Mouse (Mus musculus): ENCODE results near the gene Prr36.

Prr36 gene

GRCm38 (mm10) chr8:4201321-4201720, 15.9 kb downstream of the Prr36 start:
- DNase-seq, result no peak

DNA sequence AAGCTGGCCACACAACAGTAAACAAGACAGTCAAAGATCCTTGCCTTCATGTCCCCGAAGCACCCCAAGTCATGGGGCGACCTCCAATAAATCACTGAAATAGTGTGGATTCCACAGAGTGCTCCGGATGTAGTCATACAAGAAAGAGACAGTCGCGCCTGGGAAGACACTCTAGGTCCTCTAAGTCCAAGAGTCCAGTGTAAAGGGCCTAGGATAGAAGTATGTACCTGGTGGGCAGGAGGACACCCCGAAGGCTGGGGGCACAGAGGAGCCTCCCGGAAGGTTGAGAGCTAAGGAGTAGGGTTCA, 23.7 kb downstream of the Prr36 start:
- DNase-seq, result no peak

DNA sequence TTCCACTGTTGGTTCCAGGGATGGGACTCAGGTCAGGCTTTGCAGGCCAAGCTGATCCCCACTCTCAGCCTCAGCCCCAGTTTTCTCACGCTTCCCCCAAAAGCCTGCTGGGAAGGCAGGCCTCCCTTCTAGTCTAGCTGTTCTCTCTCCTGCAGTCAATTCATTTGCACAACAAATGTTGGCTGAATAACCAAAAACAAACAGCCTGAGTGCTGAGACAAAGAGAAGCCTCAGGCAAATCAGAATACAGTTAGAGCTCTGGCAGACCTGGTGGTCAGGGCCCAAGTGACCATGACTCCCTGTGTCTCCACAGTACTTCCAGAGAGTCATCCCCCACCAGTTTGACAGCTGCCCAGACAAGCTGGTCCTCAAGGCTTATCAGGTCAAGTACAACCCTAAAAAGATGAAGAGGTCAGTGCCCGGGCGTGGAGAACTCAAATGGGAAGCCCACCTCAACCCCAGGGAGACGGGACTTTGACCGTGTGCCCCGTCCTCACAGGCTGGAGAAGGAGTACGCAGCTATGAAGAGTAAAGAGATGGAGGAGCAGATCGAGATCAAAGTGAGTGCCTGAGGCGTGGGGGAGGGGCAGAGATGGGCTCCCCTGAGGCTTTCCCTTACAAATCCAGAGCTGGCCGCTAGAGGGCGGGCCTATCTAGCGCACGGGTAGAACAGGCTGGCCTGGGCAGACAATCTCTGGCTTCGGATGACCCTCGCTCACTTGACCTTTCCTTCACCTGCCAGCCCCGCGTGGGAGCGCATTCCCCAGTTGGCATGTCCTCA, 24.3 kb downstream of the Prr36 start:
- DNase-seq, result peak; percentile 90 to 94

- DNase-seq, result no peak
Measured at GRCm38 (mm10) chr8:4192305-4192704, 25.0 kb downstream of the Prr36 start.

DNA sequence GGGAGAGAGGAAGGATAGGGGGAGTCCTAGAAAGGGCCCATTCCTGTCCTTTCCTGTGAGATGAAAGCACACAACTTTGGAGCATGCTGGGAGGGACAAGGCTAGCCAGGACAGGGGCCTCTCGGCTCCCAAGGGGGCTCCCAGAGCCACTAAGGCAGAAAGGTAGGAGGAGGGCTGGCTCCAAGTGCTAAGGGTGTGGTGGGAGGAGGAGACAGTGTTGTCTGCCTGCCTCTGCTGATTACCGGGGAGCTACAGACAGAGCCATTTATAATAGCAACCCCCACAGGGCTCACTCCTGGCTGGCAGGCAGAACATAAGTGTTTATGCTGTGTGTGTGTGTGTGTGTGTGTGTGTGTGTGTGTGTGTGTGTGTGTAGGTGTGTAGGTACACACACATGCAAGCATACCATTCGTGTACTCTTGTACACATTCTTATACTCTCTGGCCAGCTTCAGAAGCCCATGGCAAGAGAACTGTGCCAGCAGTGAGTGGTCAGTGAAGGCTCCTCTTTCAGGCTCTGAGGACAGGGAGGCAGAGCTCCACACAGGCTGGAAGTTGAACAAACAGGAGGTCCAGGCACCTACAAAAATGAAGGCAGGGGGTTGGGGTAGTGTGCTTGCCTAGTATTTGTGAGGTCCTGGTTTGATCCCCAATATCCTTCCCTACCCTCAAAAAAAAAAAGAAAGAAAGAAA, 28.1 kb downstream of the Prr36 start:
- DNase-seq, result no peak

- DNase-seq, result no peak
Measured at GRCm38 (mm10) chr8:4188605-4189004, 28.7 kb downstream of the Prr36 start.

DNA sequence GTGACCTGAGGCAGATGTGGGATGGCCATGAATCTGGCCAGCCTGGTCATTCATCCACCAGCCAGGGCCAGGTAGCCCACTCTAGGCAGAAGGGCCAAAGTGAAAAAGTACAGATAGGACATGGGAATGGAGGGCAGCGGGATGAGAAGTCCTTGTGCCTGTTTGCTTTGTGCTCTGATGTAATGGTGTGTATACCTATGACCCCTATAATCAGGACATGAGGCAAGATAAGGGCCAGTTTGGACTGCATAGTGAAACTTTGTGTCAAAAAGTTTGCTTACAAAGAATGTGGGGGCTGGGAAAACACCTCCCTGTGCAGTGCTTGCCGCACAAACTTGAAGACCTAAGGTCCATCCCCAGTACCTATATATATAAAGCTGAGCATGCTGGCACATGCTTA, 31.1 kb downstream of the Prr36 start:
- DNase-seq, result no peak

- DNase-seq, result no peak
Measured at GRCm38 (mm10) chr8:4183409-4183808, 33.9 kb downstream of the Prr36 start.

DNA sequence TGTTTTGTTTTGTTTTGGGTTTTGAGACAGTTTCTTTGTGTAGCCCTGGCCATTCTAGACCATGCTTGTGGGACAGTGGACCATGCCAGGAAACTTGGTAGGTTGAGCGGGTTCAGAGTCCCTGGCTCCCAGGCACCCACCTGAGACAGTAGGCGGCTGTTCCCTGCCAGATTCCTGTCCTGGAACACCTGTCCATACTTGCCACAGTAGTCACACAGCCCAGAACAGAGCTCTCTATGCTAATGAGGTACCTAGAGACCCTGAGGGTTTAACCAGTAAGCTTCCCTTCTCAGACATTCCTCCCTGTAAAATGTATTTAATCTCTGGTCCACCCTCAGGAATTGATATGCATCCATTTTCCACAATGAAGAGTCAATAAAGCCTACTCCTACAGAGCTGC, 43.2 kb downstream of the Prr36 start:
- no peak for DNase-seq

- DNase-seq, result no peak
Measured at GRCm38 (mm10) chr8:4172486-4172885, 44.8 kb downstream of the Prr36 start.

DNA sequence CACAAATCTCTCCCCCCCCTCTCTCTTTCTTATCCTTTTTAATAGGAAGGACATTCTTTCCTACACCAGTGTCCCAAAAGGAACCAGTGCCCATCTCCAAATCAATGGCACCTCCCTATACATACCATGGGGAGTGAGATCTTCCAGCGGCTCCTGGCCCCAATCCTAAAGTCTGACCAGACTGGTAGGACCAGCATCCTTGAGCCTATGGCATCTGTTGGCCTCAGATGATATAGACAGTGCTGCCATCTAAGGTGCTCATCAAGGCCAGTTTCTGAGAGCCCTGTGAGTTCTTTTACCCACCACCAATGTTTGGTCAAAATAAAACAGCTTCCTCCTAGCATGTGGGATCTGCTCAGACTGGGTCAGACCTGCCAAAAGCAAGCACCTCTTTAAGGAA, 49.3 kb downstream of the Prr36 start:
- DNase-seq, result no peak

- DNase-seq, result peak in 1 of 2 experiments; percentile 5
Measured at GRCm38 (mm10) chr8:4166881-4167525, 50.3 kb downstream of the Prr36 start.

DNA sequence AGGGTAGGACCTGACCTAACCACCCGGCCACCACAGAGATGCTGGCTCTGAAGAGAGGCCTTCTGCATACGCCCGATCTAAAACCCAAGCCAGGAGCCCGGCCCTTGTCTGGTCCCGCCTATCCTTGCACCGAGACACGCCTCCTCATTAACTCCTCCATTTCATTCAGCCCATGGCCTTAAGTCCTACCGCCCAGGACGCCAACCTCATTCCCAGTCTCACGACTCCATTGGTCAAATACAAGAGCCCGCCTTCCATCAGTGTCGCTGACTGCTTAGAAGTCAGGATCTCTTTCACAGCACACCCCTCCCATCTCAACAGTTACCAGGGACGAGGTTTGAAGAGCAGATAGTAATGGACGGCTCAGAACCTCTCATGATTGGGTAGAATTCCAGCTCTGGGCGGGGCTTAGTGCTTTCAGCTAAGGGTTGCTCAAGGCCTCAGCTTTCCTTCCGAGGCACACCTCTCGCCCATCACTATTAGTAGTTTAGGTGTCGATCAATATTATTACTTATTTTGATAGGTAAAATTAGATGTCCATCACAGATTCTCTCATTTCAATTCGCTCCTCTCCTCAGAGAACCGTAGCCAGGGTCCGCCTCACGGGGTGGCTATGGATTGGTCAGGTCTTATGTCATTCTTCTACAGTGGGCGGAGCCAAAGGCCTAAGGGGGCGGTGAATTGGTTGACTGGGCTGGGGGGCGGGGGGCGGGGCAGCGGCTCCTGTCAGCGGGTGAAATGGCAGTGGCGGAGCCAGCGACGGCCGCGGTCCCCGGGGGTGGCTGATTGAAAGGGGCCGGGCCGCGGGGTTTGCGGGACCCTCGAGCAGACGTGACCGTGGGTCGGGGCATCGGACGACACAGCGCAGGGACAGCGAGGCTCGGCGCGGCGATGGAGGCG, 51.2 kb downstream of the Prr36 start, which contains the start of gene Evi5l:
TSS of gene Evi5l (plus strand) at position 716 of the 900 bp plus-strand sequence.
- DNase-seq, result peak; percentile 99 to 100

- DNase-seq, result no peak
Measured at GRCm38 (mm10) chr8:4165176-4165851, 51.9 kb downstream of the Prr36 start.

GRCm38 (mm10) chr8:4162786-4163185, 54.5 kb downstream of the Prr36 start:
- no peak for DNase-seq

Data from kidney, postnatal 25 days (tissue).